Mouse (Mus musculus) intestine, embryonic 16.5 days (tissue): ENCODE measurements around the gene Gm11099. TPM values are rescaled to one million over a fixed set of nuclear protein-coding genes. Genes with fewer than 3 reads are reported as not detected.

ENCODE experiments used
- ATAC-seq: fragments of 200-750 bp; cut with Nextera tagmentation; 2 replicates; pipeline ENCODE4 v1.8.0; 2017; ENCODE audit warnings: moderate TSS enrichment, moderate library complexity
- H3K27ac ChIP-seq: fragments of 300-500 bp; sonication (generic); 2 replicates; pipeline ENCODE4 v1.5.1; 2014; ENCODE audit warnings: mild to moderate bottlenecking, low read length
- H3K27me3 ChIP-seq: fragments of 300-500 bp; sonication (generic); replicated peaks from 2 replicates; pipeline ENCODE4 v1.6.1; 2014; ENCODE audit warnings: low read length, control low read depth, mixed read lengths; ENCODE audit not compliant: control insufficient read depth, insufficient read depth
- H3K36me3 ChIP-seq: fragments of 300-500 bp; sonication (generic); 2 replicates; pipeline ENCODE4 v1.6.1; 2014; ENCODE audit warnings: low read length, control low read depth; ENCODE audit not compliant: control insufficient read depth, insufficient read depth
- H3K4me1 ChIP-seq: fragments of 300-500 bp; sonication (generic); 2 replicates; pipeline ENCODE4 v1.6.1; 2014; ENCODE audit warnings: low read length, control low read depth, mixed read lengths; ENCODE audit not compliant: control insufficient read depth, insufficient read depth
- H3K4me2 ChIP-seq: fragments of 300-500 bp; sonication (generic); 2 replicates; pipeline ENCODE4 v1.6.1; 2014; ENCODE audit warnings: low read depth, low read length, control low read depth
- H3K4me3 ChIP-seq: fragments of 300-500 bp; sonication (generic); 2 replicates; pipeline ENCODE4 v1.5.1; 2014; ENCODE audit warnings: mild to moderate bottlenecking, low read length
- H3K9ac ChIP-seq: fragments of 300-500 bp; sonication (generic); 2 replicates; pipeline ENCODE4 v1.6.1; 2014; ENCODE audit warnings: low read depth, low read length
- H3K9me3 ChIP-seq: fragments of 300-500 bp; sonication (generic); 2 replicates; pipeline ENCODE4 v1.6.1; 2016; ENCODE audit warnings: low read length, control low read depth; ENCODE audit not compliant: control insufficient read depth
- WGBS: fragments of 180-500 bp; shearing (Covaris S2); extraction: QIAGEN DNeasy Blood & Tissue Kit; methylation state at CpG from one replicate; pipeline ENCODE4 v1.1.7; 2014; 5-methylcytosine and 5-hydroxymethylcytosine counted together
- polyA plus RNA-seq: library from polyadenylated mRNA; unstranded; fragments of >200 nt; fragmentation: Nextera tagmentation; extraction: Ambion mirVana; gene quantifications from 2 replicates; pipeline ENCODE4 v1.2.1, GENCODE M21; 2015

Gm11099 gene
- polyA plus RNA-seq, 1 experiment from 2014 or later = not detected

DNA sequence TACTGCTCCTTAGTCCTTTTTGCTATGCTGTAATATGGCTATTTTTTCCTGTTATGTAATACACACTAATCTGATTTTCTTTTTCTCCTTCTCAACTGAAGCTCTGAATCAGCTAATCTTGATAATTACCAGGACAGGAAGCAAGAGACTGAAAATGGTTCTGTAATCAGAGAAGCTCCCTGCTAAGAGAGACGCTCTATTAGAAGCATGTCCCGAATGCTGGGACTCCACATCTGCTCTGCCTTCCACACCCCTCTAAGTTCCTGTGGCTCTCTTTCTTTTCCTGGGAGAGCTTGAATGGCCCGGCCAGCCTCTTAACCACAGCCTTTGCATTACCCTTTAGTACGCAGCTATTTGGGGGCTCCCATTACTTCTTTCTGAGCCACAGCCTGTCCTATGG is 45.8 kb downstream of the Gm11099 start:
- no peak overlapping the region for H3K4me2 ChIP-seq
- WGBS = 64% methylated on average over 4 of the region's 4 CpGs
- no peaks in the 10 kb centered on the region for H3K27me3 ChIP-seq
- no peak overlapping the region for H3K4me3 ChIP-seq
- H3K27ac ChIP-seq = no peak overlapping the region
- H3K4me1 ChIP-seq = no peaks in the 10 kb centered on the region
- no peak overlapping the region for H3K9ac ChIP-seq
- H3K36me3 ChIP-seq = no peaks in the 10 kb centered on the region
- H3K9me3 ChIP-seq = no peaks in the 10 kb centered on the region
- ATAC-seq = no peak

DNA sequence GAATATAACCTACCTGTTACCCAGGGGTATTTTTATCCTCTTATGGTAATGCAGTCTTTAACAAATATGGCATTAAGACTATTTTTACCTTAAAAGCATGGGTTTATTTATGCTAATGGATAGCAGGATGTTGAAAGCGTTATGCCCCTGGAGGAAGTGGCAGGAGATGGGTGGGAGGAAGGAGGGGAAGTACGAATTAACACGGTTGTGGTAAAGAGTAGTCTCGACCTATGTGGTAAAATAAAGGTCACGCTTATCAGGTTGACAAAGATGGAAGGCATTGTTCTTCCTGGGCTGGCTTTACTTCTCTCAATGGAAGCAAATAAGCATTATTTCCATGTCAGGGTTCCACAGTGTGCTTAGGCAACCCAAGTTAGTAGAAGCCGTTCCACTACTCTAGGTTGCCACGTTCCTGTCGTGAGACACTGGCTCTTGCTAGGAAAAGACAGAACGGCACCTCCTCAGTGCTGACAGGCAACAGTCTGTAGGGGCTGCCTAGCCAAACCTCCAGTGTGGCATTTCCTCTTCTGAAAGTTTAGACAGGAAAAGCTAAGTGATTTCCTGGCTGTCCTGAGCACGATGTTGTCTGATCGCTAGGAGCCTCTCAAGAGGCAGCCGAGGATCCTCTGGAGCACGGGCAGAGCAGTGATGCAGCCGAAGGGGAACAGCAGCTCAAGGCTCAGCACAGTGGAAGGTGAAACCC is 47.7 kb downstream of the Gm11099 start:
- Histone ChIP-seq H3K9ac (no peak overlapping the region), H3K27me3 (no peaks in the 10 kb centered on the region), H3K9me3 (no peaks in the 10 kb centered on the region), H3K4me1 (no peaks in the 10 kb centered on the region), H3K4me2 (0 out of 2 replicates have a peak overlapping the region, but pooled peaks have one; percentile 20), H3K36me3 (no peaks in the 10 kb centered on the region), H3K4me3 (no peak overlapping the region), H3K27ac (no peak overlapping the region)
- no peak for ATAC-seq
- WGBS = 40% methylated on average over 14 of the region's 14 CpGs

DNA sequence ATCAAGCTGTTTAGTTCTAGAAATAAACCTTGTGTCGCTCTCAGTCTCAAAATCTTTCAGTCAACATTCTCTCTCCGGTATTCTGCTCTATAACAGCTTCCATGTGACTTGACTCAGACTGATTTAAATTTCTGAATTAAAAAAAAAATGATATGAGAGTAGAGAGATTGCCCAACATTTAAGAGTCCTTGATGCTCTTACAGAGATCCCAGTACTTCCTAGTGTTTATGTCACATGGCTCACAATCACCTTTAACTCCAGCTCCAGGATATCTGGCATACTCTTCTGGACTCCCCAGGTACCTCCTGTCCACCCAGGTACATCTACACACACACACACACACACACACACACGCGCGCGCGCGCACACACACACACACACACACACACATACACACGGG is 53.1 kb downstream of the Gm11099 start:
- Histone ChIP-seq H3K27ac (no peak overlapping the region), H3K4me2 (no peak overlapping the region), H3K27me3 (no peaks in the 10 kb centered on the region), H3K9ac (no peak overlapping the region), H3K4me1 (no peaks in the 10 kb centered on the region), H3K4me3 (no peak overlapping the region), H3K36me3 (no peaks in the 10 kb centered on the region), H3K9me3 (no peaks in the 10 kb centered on the region)
- ATAC-seq = no peak
- WGBS = 93% methylated on average over 9 of the region's 9 CpGs

GRCm38 (mm10) chr2:58918351-58918750 is 59.1 kb downstream of the Gm11099 start:
- 51% methylated on average over 4 of the region's 4 CpGs for WGBS
- Histone ChIP-seq H3K9me3 (no peaks in the 10 kb centered on the region), H3K4me3 (no peak overlapping the region), H3K4me1 (no peaks in the 10 kb centered on the region), H3K36me3 (no peaks in the 10 kb centered on the region), H3K9ac (no peak overlapping the region), H3K27ac (no peak overlapping the region), H3K4me2 (no peak overlapping the region), H3K27me3 (no peaks in the 10 kb centered on the region)
- ATAC-seq = no peak

GRCm38 (mm10) chr2:58925551-58925950 is 66.3 kb downstream of the Gm11099 start:
- Histone ChIP-seq H3K4me2 (no peak overlapping the region), H3K4me1 (no peaks in the 10 kb centered on the region), H3K27ac (no peak overlapping the region), H3K27me3 (no peaks in the 10 kb centered on the region), H3K9me3 (no peaks in the 10 kb centered on the region), H3K36me3 (no peaks in the 10 kb centered on the region), H3K9ac (no peak overlapping the region), H3K4me3 (no peak overlapping the region)
- ATAC-seq = no peak
- 95% methylated on average over 2 of the region's 2 CpGs for WGBS

DNA sequence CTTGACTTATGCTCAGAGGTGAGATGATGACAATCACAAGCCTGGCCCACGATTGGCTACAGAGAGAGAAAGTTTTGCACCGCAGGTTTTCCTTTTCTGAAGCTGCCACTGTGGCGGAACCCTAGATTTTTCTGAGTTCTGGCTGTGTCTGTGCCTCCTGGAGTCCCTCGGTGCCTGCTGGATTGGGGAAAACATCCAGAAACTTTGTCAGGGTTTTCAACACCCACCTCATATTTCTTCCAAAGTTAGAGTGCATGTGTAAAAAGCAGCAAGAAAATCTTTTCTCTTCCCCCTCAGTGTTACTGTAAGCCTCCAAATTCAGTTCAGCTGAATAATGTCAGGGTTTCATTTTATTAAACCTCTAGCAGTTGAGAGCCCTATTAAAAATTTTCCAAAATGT is 82.1 kb downstream of the Gm11099 start:
- 85% methylated on average over 4 of the region's 4 CpGs for WGBS
- ATAC-seq = no peak
- H3K36me3 ChIP-seq = no peaks in the 10 kb centered on the region
- no peak overlapping the region for H3K9ac ChIP-seq
- H3K4me3 ChIP-seq = no peak overlapping the region
- no peaks in the 10 kb centered on the region for H3K4me1 ChIP-seq
- H3K27me3 ChIP-seq = no peaks in the 10 kb centered on the region
- H3K27ac ChIP-seq = no peak overlapping the region
- H3K9me3 ChIP-seq = no peaks in the 10 kb centered on the region
- H3K4me2 ChIP-seq = no peak overlapping the region

GRCm38 (mm10) chr2:58948796-58949195 is 89.6 kb downstream of the Gm11099 start:
- Histone ChIP-seq H3K9ac (no peak overlapping the region), H3K4me1 (no peaks in the 10 kb centered on the region), H3K4me3 (no peak overlapping the region), H3K36me3 (no peaks in the 10 kb centered on the region), H3K4me2 (no peak overlapping the region), H3K9me3 (no peaks in the 10 kb centered on the region), H3K27ac (no peak overlapping the region), H3K27me3 (no peaks in the 10 kb centered on the region)
- 80% methylated on average over 7 of the region's 7 CpGs for WGBS
- no peak for ATAC-seq

DNA sequence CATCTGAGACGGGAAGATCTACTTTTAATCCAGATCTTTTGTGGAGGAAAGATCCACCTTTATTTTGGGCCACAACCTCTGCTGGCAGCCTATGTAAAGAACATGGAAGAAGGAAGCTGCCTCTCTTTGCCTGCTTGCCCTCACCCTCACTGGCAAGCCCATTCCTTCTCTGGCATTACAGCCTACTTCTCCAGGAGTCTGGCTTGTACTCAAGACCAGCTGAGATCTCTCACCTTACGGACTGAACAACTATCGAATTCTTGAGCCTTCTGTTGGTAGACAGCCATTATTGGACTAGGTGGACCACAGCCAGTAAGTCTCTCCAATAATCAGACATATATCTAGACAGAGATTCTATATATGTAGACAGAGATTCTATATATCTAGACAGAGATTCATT is 92.9 kb downstream of the Gm11099 start:
- no peak for ATAC-seq
- Histone ChIP-seq H3K4me2 (no peak overlapping the region), H3K27ac (no peak overlapping the region), H3K9me3 (no peaks in the 10 kb centered on the region), H3K36me3 (no peaks in the 10 kb centered on the region), H3K9ac (no peak overlapping the region), H3K27me3 (no peaks in the 10 kb centered on the region), H3K4me3 (no peak overlapping the region), H3K4me1 (no peaks in the 10 kb centered on the region)
- 91% methylated on average over 3 of the region's 3 CpGs for WGBS

DNA sequence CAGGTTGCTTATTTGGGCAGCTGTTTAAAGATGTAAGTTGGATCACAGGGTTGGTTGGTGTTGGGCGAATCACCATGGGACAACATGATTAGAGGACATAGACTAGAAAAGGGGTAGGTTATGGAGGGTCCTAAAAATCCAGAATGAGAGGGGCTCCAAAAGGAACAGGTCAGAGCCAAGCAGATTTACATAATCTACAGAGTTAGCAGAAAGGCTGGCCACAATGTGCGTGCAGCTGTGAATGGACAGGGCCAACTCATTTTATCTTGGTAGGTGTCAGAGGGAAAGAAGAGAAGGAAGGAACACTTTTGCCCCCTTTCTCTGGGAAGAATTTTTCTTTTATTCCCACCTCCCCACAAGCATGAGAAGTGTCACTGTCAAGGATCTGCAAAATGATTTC is 97.1 kb downstream of the Gm11099 start:
- 90% methylated on average over 2 of the region's 2 CpGs for WGBS
- H3K9me3 ChIP-seq = no peaks in the 10 kb centered on the region
- H3K27ac ChIP-seq = no peak overlapping the region
- ATAC-seq = no peak
- no peaks in the 10 kb centered on the region for H3K27me3 ChIP-seq
- no peak overlapping the region for H3K9ac ChIP-seq
- H3K36me3 ChIP-seq = no peaks in the 10 kb centered on the region
- H3K4me3 ChIP-seq = no peak overlapping the region
- no peak overlapping the region for H3K4me2 ChIP-seq
- no peaks in the 10 kb centered on the region for H3K4me1 ChIP-seq

DNA sequence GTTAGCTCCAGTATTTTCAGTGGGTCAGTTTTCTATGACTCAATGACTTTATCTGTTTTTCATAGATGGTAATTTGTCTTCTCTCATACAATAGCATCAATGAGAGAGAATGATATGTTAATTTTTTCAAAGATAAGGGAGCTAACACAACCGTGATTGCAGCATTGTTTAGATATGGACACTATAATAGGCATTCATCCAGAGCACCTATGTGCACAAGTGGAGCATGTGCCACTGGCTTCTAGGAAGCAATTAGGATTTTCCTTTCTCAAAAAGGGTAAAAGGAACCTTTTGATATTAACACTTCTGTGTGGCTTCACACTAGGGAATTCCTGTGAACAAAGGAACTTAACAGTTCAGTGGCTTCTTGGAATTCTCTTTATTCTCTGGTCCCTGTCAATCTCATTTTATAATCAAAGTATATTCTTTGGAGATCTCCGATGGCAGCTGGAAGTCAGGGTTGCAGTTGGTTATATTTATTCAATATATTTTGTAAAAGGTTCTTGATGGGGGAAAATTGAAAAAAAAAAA is 97.6 kb downstream of the Gm11099 start:
- Histone ChIP-seq H3K9me3 (no peaks in the 10 kb centered on the region), H3K36me3 (no peaks in the 10 kb centered on the region), H3K27ac (no peak overlapping the region), H3K4me3 (no peak overlapping the region), H3K4me1 (no peaks in the 10 kb centered on the region), H3K4me2 (no peak overlapping the region), H3K9ac (no peak overlapping the region), H3K27me3 (no peaks in the 10 kb centered on the region)
- WGBS = 58% methylated on average over 2 of the region's 2 CpGs
- ATAC-seq = no peak
